Mouse (Mus musculus) heart, embryonic 16.5 days (tissue): ENCODE measurements around the gene Gpr22. TPM values are rescaled to one million over a fixed set of nuclear protein-coding genes. Genes with fewer than 3 reads are reported as not detected.
A peak's percentile ranks its signal among the peaks of the same experiment; 100 is the strongest.

ENCODE experiments used
- ATAC-seq: fragments of 200-750 bp; cut with Nextera tagmentation; replicated peaks from 2 replicates; pipeline ENCODE4 v1.8.0; 2017; ENCODE audit warnings: moderate number of reproducible peaks; ENCODE audit not compliant: insufficient read depth, low FRiP score; ENCODE audit errors: extremely low read depth
- H3K27ac ChIP-seq: fragments of 300-500 bp; sonication (generic); 2 replicates; pipeline ENCODE4 v1.5.1; 2014; ENCODE audit warnings: mild to moderate bottlenecking, low read length, control low read depth, moderate library complexity
- H3K27me3 ChIP-seq: fragments of 300-500 bp; sonication (generic); 2 replicates; pipeline ENCODE4 v1.6.1; 2014; ENCODE audit warnings: low read length, mixed read lengths; ENCODE audit not compliant: control insufficient read depth, insufficient read depth
- H3K36me3 ChIP-seq: fragments of 300-500 bp; sonication (generic); 2 replicates; pipeline ENCODE4 v1.6.1; 2014; ENCODE audit not compliant: control insufficient read depth, insufficient read depth
- H3K4me1 ChIP-seq: fragments of 300-500 bp; sonication (generic); 2 replicates; pipeline ENCODE4 v1.6.1; 2014; ENCODE audit warnings: low read length, mixed read lengths; ENCODE audit not compliant: control insufficient read depth, insufficient read depth
- H3K4me2 ChIP-seq: fragments of 300-500 bp; sonication (generic); 2 replicates; pipeline ENCODE4 v1.6.1; 2014; ENCODE audit warnings: low read depth, mild to moderate bottlenecking, control low read depth, low read length
- H3K4me3 ChIP-seq: fragments of 300-500 bp; sonication (generic); 2 replicates; pipeline ENCODE4 v1.5.1; 2014; ENCODE audit warnings: mild to moderate bottlenecking, control low read depth, low read length
- H3K9ac ChIP-seq: fragments of 300-500 bp; sonication (generic); 2 replicates; pipeline ENCODE4 v1.6.1; 2014; ENCODE audit warnings: low read length, control low read depth
- H3K9me3 ChIP-seq: fragments of 300-500 bp; sonication (generic); replicated peaks from 2 replicates; pipeline ENCODE4 v1.6.1; 2016; ENCODE audit warnings: low read length; ENCODE audit not compliant: control insufficient read depth
- WGBS: fragments of 180-500 bp; shearing (Covaris S2); extraction: QIAGEN DNeasy Blood & Tissue Kit; methylation state at CpG from one replicate; pipeline ENCODE4 v1.1.7; 2014; 5-methylcytosine and 5-hydroxymethylcytosine counted together
- polyA plus RNA-seq: library from polyadenylated mRNA; unstranded; fragments of >200 nt; fragmentation: Nextera tagmentation; extraction: Ambion mirVana; gene quantifications from 2 replicates; pipeline ENCODE4 v1.2.1, GENCODE M21; 2015

Gene Gpr22
- 7.5 and 8.1 TPM in 2 replicates for polyA plus RNA-seq

- ATAC-seq = no peak
- Histone ChIP-seq H3K27ac (peak within 1 kb of the TSS; percentile 49), H3K27me3 (no peaks in the 10 kb centered on the region), H3K9ac (peak within 1 kb of the TSS; percentile 80), H3K4me3 (peak within 1 kb of the TSS; percentile 57), H3K4me2 (peak within 1 kb of the TSS; percentile 65), H3K36me3 (no peaks in the 10 kb centered on the region), H3K4me1 (no peaks in the 10 kb centered on the region; the same call in 1 of the 2 replicates), H3K9me3 (no peaks in the 10 kb centered on the region)
- 33% methylated on average over 6 of the region's 6 CpGs for WGBS
These were observed at the start of gene Gpr22 for GRCm38 (mm10) chr12:31713600-31713999. Gene Gpr22 (minus strand): TSS chr12:31713947.

- H3K9me3 ChIP-seq = no peaks in the 10 kb centered on the region
- H3K9ac ChIP-seq = no peak overlapping the region
- no peaks in the 10 kb centered on the region for H3K36me3 ChIP-seq
- H3K4me3 ChIP-seq = no peak overlapping the region
- H3K4me1 ChIP-seq = peaks cover 10% of the 10 kb centered on the region
- H3K27ac ChIP-seq = no peak overlapping the region
- H3K27me3 ChIP-seq = no peaks in the 10 kb centered on the region
- 31% methylated on average over 2 of the region's 2 CpGs for WGBS
- ATAC-seq = no peak
- H3K4me2 ChIP-seq = no peak overlapping the region
These were observed 42.4 kb upstream of the Gpr22 start for GRCm38 (mm10) chr12:31755885-31756755.

GRCm38 (mm10) chr12:31754465-31754864 lies 40.7 kb upstream of the Gpr22 start:
- ATAC-seq = no peak
- Histone ChIP-seq H3K27ac (no peak overlapping the region), H3K9ac (no peak overlapping the region), H3K4me2 (no peak overlapping the region), H3K4me1 (peaks cover 8% of the 10 kb centered on the region), H3K4me3 (no peak overlapping the region), H3K9me3 (no peaks in the 10 kb centered on the region), H3K27me3 (no peaks in the 10 kb centered on the region), H3K36me3 (no peaks in the 10 kb centered on the region)
- 71% methylated on average over 2 of the region's 2 CpGs for WGBS

GRCm38 (mm10) chr12:31749846-31750245 lies 36.1 kb upstream of the Gpr22 start:
- H3K4me2 ChIP-seq = no peak overlapping the region
- no peaks in the 10 kb centered on the region for H3K27me3 ChIP-seq
- no peak overlapping the region for H3K9ac ChIP-seq
- no peak overlapping the region for H3K27ac ChIP-seq
- no peak overlapping the region for H3K4me3 ChIP-seq
- 94% methylated on average over 4 of the region's 4 CpGs for WGBS
- no peak for ATAC-seq
- H3K9me3 ChIP-seq = no peaks in the 10 kb centered on the region
- H3K36me3 ChIP-seq = peaks cover 4% of the 10 kb centered on the region
- no peaks in the 10 kb centered on the region for H3K4me1 ChIP-seq

- Histone ChIP-seq H3K4me1 (no peaks in the 10 kb centered on the region), H3K4me3 (no peak overlapping the region), H3K9me3 (peaks cover 4% of the 10 kb centered on the region), H3K27ac (no peak overlapping the region), H3K36me3 (peaks cover 4% of the 10 kb centered on the region), H3K4me2 (no peak overlapping the region), H3K9ac (no peak overlapping the region), H3K27me3 (no peaks in the 10 kb centered on the region)
- ATAC-seq = no peak
- WGBS = 85% methylated on average over 8 of the region's 8 CpGs
These were observed 33.6 kb upstream of the Gpr22 start for GRCm38 (mm10) chr12:31747301-31747700.

- Histone ChIP-seq H3K9me3 (no peaks in the 10 kb centered on the region), H3K9ac (no peak overlapping the region), H3K27me3 (no peaks in the 10 kb centered on the region), H3K4me2 (no peak overlapping the region), H3K4me3 (no peak overlapping the region), H3K4me1 (no peaks in the 10 kb centered on the region), H3K36me3 (no peaks in the 10 kb centered on the region), H3K27ac (no peak overlapping the region)
- no peak for ATAC-seq
- WGBS = 69% methylated on average over 2 of the region's 2 CpGs
These were observed 20.9 kb upstream of the Gpr22 start for GRCm38 (mm10) chr12:31734616-31735015.

- Histone ChIP-seq H3K4me1 (peaks cover 9% of the 10 kb centered on the region), H3K27ac (no peak overlapping the region), H3K9me3 (no peaks in the 10 kb centered on the region), H3K4me3 (no peak overlapping the region), H3K27me3 (no peaks in the 10 kb centered on the region), H3K9ac (no peak overlapping the region), H3K4me2 (no peak overlapping the region), H3K36me3 (no peaks in the 10 kb centered on the region)
- no peak for ATAC-seq
- WGBS = 98% methylated on average over 1 of the region's 1 CpGs
These were observed 16.4 kb upstream of the Gpr22 start for GRCm38 (mm10) chr12:31730126-31730525.

- no peak for ATAC-seq
- 29% methylated on average over 1 of the region's 1 CpGs for WGBS
- H3K27me3 ChIP-seq = no peaks in the 10 kb centered on the region
- no peak overlapping the region for H3K4me2 ChIP-seq
- 0 out of 2 replicates have a peak, but pooled peaks cover 2% of the 10 kb centered on the region for H3K36me3 ChIP-seq
- peaks cover 10% of the 10 kb centered on the region for H3K4me1 ChIP-seq
- peak overlapping the region; percentile 51 for H3K27ac ChIP-seq
- no peak overlapping the region for H3K9ac ChIP-seq
- H3K9me3 ChIP-seq = no peaks in the 10 kb centered on the region; the same call in 1 of the 2 replicates
- no peak overlapping the region for H3K4me3 ChIP-seq
These were observed 13.0 kb upstream of the Gpr22 start for GRCm38 (mm10) chr12:31726707-31727106.

GRCm38 (mm10) chr12:31725511-31726275 lies 11.9 kb upstream of the Gpr22 start:
- H3K27me3 ChIP-seq = no peaks in the 10 kb centered on the region
- H3K4me1 ChIP-seq = peaks cover 17% of the 10 kb centered on the region
- H3K4me2 ChIP-seq = no peak overlapping the region
- peak; percentile 60 for ATAC-seq
- H3K9me3 ChIP-seq = no peaks in the 10 kb centered on the region; the same call in 1 of the 2 replicates
- peak overlapping the region; percentile 78 for H3K27ac ChIP-seq
- no peak overlapping the region for H3K9ac ChIP-seq
- H3K36me3 ChIP-seq = 0 out of 2 replicates have a peak, but pooled peaks cover 2% of the 10 kb centered on the region
- WGBS = 65% methylated on average over 12 of the region's 12 CpGs
- H3K4me3 ChIP-seq = no peak overlapping the region
